Mouse (Mus musculus): Measurements from ENCODE around the gene Vash2.

The Vash2 gene

GRCm38 (mm10) chr1:190976887-190977573, 2.1 kb downstream of the Vash2 start:
- no peak for DNase-seq (ENCODE audit: low spot score)

GRCm38 (mm10) chr1:190974833-190975232, 4.3 kb downstream of the Vash2 start:
- no peak for DNase-seq (ENCODE audit: low spot score)

GRCm38 (mm10) chr1:190974191-190974590, 4.9 kb downstream of the Vash2 start:
- DNase-seq (ENCODE audit: low spot score): no peak

GRCm38 (mm10) chr1:190972612-190973192, 6.4 kb downstream of the Vash2 start:
- no peak for DNase-seq (ENCODE audit: low spot score)

GRCm38 (mm10) chr1:190971708-190972610, 7.1 kb downstream of the Vash2 start:
- peak; percentile 14 for DNase-seq (ENCODE audit: low spot score)

GRCm38 (mm10) chr1:190968010-190968409, 11.1 kb downstream of the Vash2 start:
- DNase-seq (ENCODE audit: low spot score): no peak

- no peak for DNase-seq (ENCODE audit: low spot score)
These were observed 13.9 kb downstream of the Vash2 start for GRCm38 (mm10) chr1:190964992-190965780.

- no peak for DNase-seq (ENCODE audit: low spot score)
These were observed 16.3 kb downstream of the Vash2 start for GRCm38 (mm10) chr1:190962760-190963159.

- no peak for DNase-seq (ENCODE audit: low spot score)
These were observed 20.3 kb downstream of the Vash2 start for GRCm38 (mm10) chr1:190958821-190959220.

GRCm38 (mm10) chr1:190953009-190953408, 26.1 kb downstream of the Vash2 start:
- no peak for DNase-seq (ENCODE audit: low spot score)

- no peak for DNase-seq (ENCODE audit: low spot score)
These were observed 28.1 kb downstream of the Vash2 start for GRCm38 (mm10) chr1:190951014-190951413.

GRCm38 (mm10) chr1:190948846-190949245, 30.2 kb downstream of the Vash2 start:
- DNase-seq (ENCODE audit: low spot score): no peak

GRCm38 (mm10) chr1:190948439-190948838, 30.7 kb downstream of the Vash2 start:
- no peak for DNase-seq (ENCODE audit: low spot score)

- DNase-seq (ENCODE audit: low spot score): no peak
These were observed 31.1 kb downstream of the Vash2 start for GRCm38 (mm10) chr1:190947986-190948385.

- DNase-seq (ENCODE audit: low spot score): peak; percentile 66
These were observed 34.9 kb downstream of the Vash2 start for GRCm38 (mm10) chr1:190944109-190944760.

GRCm38 (mm10) chr1:190939803-190940202, 39.3 kb downstream of the Vash2 start:
- no peak for DNase-seq (ENCODE audit: low spot score)

- DNase-seq (ENCODE audit: low spot score): no peak
These were observed 48.9 kb downstream of the Vash2 start for GRCm38 (mm10) chr1:190930181-190930580.

- DNase-seq (ENCODE audit: low spot score): no peak
These were observed 49.9 kb downstream of the Vash2 start for GRCm38 (mm10) chr1:190929010-190929695.

GRCm38 (mm10) chr1:190928370-190929009, 50.6 kb downstream of the Vash2 start:
- DNase-seq (ENCODE audit: low spot score): peak; percentile 96

- no peak for DNase-seq (ENCODE audit: low spot score)
These were observed 51.2 kb downstream of the Vash2 start for GRCm38 (mm10) chr1:190927751-190928369.
